Mouse (Mus musculus): ENCODE results near the gene Pgls. TPM values are rescaled to one million over a fixed set of nuclear protein-coding genes. Genes with fewer than 3 reads are reported as not detected.
A peak's percentile ranks its signal among the peaks of the same experiment; 100 is the strongest.

The Pgls gene
- polyA plus RNA-seq, 1 experiment from 2014 or later = 243 TPM

DNA sequence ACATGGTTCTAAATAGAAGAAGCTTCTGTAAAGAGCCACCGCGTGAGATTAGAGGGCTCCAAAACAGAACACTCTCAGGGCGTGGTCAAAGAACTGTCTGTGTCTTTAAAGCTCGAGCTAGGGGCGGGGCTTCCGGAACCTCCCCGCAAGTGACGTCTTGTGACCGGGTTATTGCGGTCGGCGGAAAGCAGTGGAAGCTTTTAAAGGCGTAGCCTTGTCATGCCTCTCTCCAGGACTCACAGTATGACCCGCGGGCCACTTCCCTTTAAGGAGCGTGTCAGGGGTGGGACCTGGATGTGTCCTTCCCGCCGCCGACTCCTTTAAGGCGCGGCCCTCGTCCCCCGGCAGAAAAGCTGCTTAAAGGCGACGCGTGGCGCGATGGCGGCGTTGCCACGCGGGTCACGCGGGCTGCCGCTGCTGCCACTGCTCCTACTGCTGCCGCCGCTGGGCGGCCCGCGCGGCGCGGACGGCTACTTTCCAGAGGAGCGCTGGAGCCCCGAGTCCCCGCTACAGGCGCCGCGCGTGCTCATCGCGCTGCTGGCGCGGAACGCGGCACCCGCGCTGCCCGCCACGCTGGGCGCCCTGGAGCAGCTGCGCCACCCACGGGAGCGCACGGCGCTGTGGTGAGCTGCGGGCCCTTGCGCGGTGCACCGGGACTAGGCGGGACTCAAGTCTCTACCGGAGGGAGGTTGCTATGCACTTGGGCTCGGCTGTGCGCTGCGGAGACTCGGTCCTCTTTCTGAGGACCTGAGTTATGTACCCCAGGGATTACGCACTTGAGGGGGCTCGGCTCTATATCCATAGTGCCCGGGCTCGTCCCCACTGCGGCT lies 19.1 kb downstream of the Pgls start, which contains the start of gene Colgalt1:
Gene Colgalt1 (plus strand): TSS at position 177 of the 830 bp plus-strand sequence.
- Histone ChIP-seq H3K27me3 (replicated peaks) (no peaks in the 10 kb centered on the region), H3K4me2 (replicated peaks) (peak within 1 kb of the TSS; percentile 79), H3K4me3 (replicated peaks) (peak within 1 kb of the TSS; percentile 96), H3K9me3 (no peaks in the 10 kb centered on the region), H3K36me3 (peaks cover 4% of the 10 kb centered on the region; the same call in 1 of the 2 replicates), H3K9ac (peak within 1 kb of the TSS; percentile 94), H3K4me1 (replicated peaks) (peaks cover 15% of the 10 kb centered on the region), H3K27ac (peak within 1 kb of the TSS; percentile 89)
- WGBS = under 1% methylated on average over 82 of the region's 82 CpGs
- ATAC-seq = peak; percentile 99

DNA sequence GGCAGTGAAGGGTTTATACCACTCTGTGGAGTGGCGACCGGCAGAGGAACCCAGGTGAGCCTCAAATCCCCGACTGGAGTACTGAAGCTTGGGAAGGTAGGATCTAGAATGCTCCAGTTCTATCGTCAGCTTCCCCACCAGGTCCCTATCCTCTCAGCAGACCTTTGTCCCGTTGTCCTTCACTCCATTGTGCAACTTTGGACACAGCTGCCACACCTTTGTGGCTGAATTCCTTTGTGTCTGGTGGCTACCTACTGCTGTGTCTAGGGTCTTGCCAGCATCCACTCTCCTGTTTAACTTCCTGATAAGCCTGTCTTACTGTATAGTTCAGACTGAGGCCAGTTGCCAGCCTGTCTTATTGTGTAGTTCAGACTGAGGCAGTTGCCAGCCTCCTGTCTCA lies 20.2 kb downstream of the Pgls start:
- Histone ChIP-seq H3K36me3 (peaks cover 10% of the 10 kb centered on the region), H3K27ac (0 out of 2 replicates have a peak overlapping the region, but pooled peaks have one; percentile 23), H3K4me1 (replicated peaks) (peaks cover 15% of the 10 kb centered on the region), H3K4me2 (replicated peaks) (peak overlapping the region; percentile 79), H3K9me3 (no peaks in the 10 kb centered on the region), H3K9ac (peak overlapping the region; percentile 94), H3K27me3 (replicated peaks) (no peaks in the 10 kb centered on the region), H3K4me3 (replicated peaks) (peak overlapping the region; percentile 96)
- ATAC-seq = 0 out of 2 replicates have a peak, but pooled peaks have one; percentile 3
- 47% methylated on average over 5 of the region's 5 CpGs for WGBS

DNA sequence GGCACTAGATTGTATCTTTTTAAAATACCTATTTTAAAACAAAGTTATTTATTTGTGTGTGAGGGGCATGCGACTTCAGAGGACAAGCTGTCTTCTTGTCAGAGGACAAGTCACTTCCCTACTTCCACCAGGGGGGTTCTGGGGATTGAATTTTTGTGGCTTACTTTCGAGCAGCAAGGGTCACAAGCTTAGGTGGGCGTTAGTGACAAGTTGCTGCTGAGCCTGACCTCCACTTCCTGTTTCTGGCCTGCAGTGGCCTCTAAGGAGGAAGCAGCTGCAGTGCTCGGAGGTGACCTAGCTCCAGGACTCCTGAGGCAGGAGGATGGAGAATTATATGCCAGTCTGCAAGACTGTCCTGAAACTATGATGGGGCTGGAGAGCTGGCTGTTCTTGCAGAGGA lies 21.4 kb downstream of the Pgls start:
- 57% methylated on average over 4 of the region's 4 CpGs for WGBS
- no peak overlapping the region for H3K9ac ChIP-seq
- no peak for ATAC-seq

DNA sequence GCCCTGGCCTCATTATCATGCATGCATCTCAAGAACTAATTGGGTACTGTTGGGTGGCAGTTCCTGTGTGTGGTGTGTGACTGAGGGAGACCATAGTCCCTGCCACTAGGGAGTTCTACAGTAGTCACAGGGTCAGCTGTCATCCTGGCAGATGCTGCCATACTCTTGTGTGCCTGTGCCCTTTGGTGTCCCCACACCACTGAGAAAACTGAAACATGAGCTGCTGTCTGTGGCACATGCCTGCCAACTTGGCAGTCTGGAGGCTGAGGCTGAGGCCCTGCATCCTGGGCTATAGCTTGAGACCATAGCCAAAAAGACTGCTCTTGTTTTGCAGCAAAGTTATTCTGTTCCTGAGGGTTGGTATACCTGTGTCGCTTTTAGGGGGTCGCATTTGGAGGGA lies 27.8 kb downstream of the Pgls start:
- no peak overlapping the region for H3K9ac ChIP-seq
- H3K9me3 ChIP-seq = peaks cover 6% of the 10 kb centered on the region; the same call in 1 of the 2 replicates
- ATAC-seq = no peak
- no peaks in the 10 kb centered on the region for H3K4me1 ChIP-seq (replicated peaks)
- H3K36me3 ChIP-seq = peaks cover 78% of the 10 kb centered on the region
- no peak overlapping the region for H3K4me3 ChIP-seq (replicated peaks)
- H3K4me2 ChIP-seq (replicated peaks) = no peak overlapping the region
- no peak overlapping the region for H3K27ac ChIP-seq
- WGBS = 93% methylated on average over 2 of the region's 2 CpGs
- no peaks in the 10 kb centered on the region for H3K27me3 ChIP-seq (replicated peaks)

More for the DNA sequence above, 21.4 kb downstream of the Pgls start:
- no peak overlapping the region for H3K4me2 ChIP-seq (replicated peaks)
- H3K27ac ChIP-seq = no peak overlapping the region
- no peak overlapping the region for H3K4me3 ChIP-seq (replicated peaks)
- peaks cover 15% of the 10 kb centered on the region for H3K4me1 ChIP-seq (replicated peaks)
- H3K36me3 ChIP-seq = peaks cover 23% of the 10 kb centered on the region
- no peaks in the 10 kb centered on the region for H3K9me3 ChIP-seq
- no peaks in the 10 kb centered on the region for H3K27me3 ChIP-seq (replicated peaks)

DNA sequence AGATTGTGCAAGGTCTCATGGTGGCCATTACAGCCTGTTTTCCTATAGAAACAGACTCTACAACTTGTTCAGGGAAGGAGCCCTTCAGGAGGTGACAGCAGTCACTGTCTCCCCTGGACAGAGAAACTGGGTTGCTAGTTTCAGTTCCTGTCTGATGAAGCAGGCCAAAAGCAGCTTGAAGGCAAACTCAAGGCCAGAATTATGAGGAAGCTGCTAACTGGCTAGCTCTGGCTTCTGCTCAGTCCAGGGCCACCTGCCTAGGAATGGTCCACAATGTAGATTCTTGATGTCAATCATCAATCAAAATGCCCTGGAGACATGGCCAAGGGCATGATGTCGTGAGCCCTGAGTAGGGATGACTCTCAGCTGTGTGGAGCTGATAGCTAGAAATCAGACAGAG lies 33.1 kb downstream of the Pgls start:
- Histone ChIP-seq H3K36me3 (peaks cover 50% of the 10 kb centered on the region), H3K27ac (no peak overlapping the region), H3K4me2 (replicated peaks) (no peak overlapping the region), H3K9me3 (peaks cover 6% of the 10 kb centered on the region; the same call in 1 of the 2 replicates), H3K9ac (no peak overlapping the region), H3K4me3 (replicated peaks) (no peak overlapping the region), H3K4me1 (replicated peaks) (peaks cover 29% of the 10 kb centered on the region), H3K27me3 (replicated peaks) (peaks cover 4% of the 10 kb centered on the region)
- ATAC-seq = no peak
- WGBS = 79% methylated on average over 1 of the region's 1 CpGs

DNA sequence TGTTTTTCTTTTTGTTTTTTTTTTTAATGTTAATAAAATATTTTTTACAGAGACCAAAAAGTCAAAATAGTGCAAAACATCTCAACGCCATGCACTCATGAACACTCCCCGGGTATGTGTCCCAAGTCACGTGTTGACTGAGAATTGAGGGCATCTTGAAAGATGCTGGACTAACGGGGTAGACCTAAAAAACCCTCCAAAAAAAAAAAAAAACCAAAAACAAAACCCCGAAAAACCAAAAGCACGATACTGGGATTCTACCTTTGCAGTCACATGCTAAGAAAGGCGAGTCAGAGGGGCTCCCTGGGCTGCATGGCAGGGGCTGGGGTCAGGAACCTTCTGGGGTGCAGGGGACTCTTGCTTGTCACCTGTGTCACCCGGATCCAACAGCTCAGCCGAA lies 34.8 kb downstream of the Pgls start:
- Histone ChIP-seq H3K4me3 (replicated peaks) (no peak overlapping the region), H3K36me3 (peaks cover 37% of the 10 kb centered on the region), H3K27me3 (replicated peaks) (peaks cover 8% of the 10 kb centered on the region), H3K4me1 (replicated peaks) (peaks cover 32% of the 10 kb centered on the region), H3K27ac (no peak overlapping the region), H3K9me3 (peaks cover 6% of the 10 kb centered on the region; the same call in 1 of the 2 replicates), H3K9ac (no peak overlapping the region), H3K4me2 (replicated peaks) (no peak overlapping the region)
- no peak for ATAC-seq
- 88% methylated on average over 9 of the region's 9 CpGs for WGBS

DNA sequence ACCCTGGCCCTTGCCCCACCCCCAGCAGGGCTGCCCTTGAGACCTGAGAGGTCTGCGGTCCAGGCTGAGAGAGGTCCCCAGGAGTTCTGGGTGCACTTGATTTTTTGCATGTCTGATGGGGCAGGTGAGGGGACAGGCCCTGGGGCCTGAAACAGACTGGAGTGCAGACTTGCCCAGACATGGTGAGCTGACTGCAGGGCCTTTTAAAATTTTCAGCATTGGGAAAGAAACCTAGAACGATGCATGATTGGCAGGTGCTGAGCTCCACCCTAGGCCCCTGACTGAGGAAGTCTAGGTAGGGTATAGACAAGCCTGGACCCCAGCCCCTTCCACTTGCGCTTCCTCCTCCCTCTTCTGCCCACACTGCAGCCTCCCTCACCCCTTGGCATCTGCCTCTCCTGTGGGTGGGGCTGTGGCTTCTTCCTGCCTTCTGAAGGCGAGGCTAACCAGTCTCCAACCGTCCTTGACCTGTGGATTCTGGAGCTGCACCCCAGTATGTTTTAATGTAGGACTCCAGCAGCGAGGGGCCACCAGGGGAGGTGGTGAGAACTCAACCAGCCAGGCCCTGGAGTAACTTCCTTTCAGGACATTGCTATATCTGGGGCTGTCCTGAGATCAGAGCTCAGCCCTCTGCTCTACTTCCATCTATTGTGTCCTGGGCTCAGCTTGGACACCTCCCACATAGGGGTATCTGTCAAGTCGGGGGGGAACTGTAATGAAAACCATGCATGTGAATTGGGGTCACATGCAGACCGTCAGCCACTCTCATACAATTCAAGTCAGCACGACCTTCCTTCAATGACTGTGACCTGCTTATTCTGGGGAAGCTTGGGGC lies 35.5 kb downstream of the Pgls start:
- no peak overlapping the region for H3K4me2 ChIP-seq (replicated peaks)
- H3K27ac ChIP-seq = peak overlapping the region; percentile 19; the same call in 1 of the 2 replicates
- H3K36me3 ChIP-seq = peaks cover 29% of the 10 kb centered on the region
- WGBS = 41% methylated on average over 9 of the region's 9 CpGs
- peaks cover 32% of the 10 kb centered on the region for H3K4me1 ChIP-seq (replicated peaks)
- H3K9me3 ChIP-seq = peaks cover 6% of the 10 kb centered on the region; the same call in 1 of the 2 replicates
- no peak overlapping the region for H3K4me3 ChIP-seq (replicated peaks)
- ATAC-seq = no peak
- H3K9ac ChIP-seq = no peak overlapping the region
- peaks cover 8% of the 10 kb centered on the region for H3K27me3 ChIP-seq (replicated peaks)

DNA sequence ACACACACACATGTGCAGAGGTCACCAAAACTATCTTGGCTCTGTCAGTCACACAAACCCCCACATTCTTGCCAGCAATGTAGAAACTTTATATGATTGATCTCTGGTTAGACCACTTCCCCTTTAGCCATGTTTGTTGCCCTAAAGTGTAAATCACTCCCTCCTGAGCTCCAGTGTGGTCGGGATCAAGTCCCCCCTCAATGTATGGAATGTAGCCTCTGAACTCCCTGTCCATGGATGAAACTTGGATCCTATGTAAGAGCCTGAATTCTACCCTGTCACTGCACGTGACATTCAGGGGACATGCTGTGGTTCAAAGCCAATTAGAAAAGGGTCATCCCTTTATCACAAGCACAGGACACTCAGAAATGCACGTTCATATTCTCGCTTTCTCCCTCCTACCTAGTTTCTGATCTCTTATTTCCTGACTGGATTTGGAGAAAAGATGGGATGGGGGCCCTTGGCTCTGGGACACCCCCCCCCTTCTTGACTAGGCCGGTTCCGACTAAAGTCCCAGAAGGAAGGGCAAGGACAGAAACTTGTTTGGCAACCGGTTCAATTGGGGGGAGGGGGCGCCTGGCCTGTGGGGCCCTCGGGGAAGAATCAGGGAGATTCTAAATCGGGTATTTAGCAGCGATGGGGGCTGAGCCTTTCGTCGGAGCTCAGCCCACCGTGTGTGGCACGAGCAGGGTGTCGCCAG lies 36.6 kb downstream of the Pgls start:
- peak overlapping the region; percentile 56 for H3K4me3 ChIP-seq (replicated peaks)
- peak overlapping the region; percentile 93 for H3K4me2 ChIP-seq (replicated peaks)
- H3K9ac ChIP-seq = peak overlapping the region; percentile 60
- H3K27ac ChIP-seq = peak overlapping the region; percentile 56
- no peaks in the 10 kb centered on the region for H3K9me3 ChIP-seq
- peaks cover 19% of the 10 kb centered on the region for H3K36me3 ChIP-seq
- H3K27me3 ChIP-seq (replicated peaks) = peaks cover 8% of the 10 kb centered on the region
- 5% methylated on average over 16 of the region's 16 CpGs for WGBS
- H3K4me1 ChIP-seq (replicated peaks) = peaks cover 35% of the 10 kb centered on the region
- peak; percentile 0; the same call in 1 of the 2 replicates for ATAC-seq

DNA sequence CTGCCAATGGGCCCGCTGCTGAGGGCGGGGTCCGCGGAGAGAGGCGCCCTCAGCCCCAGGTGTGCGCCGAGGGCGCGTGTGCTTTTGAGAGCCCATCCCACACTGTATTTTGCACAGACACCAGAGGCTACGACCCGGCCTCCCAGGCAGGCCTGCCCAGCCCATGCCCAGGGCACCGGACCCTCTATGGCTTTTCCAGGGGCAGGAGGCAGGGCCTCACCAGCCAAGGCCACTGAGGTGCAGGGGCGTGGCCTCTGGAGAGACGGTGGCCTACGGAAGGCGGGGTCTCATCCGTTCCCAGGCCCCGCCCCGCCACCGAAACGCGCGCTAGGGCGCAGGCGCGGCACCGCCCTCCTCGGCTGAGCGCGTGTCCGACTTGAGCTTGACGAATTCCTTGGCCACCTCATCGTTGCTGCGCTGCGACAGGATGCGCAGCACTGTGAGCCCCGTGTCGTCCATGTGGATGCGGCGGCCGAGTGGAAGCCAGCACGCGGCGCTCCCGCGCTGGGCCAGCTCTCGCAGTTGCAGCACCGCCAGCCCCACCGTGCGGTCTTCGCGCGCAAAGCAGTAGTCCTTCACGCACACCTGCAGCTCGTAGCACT lies 37.2 kb downstream of the Pgls start:
- peak overlapping the region; percentile 93 for H3K4me2 ChIP-seq (replicated peaks)
- H3K27me3 ChIP-seq (replicated peaks) = peaks cover 8% of the 10 kb centered on the region
- H3K4me1 ChIP-seq (replicated peaks) = peaks cover 41% of the 10 kb centered on the region
- H3K27ac ChIP-seq = peak overlapping the region; percentile 56
- H3K36me3 ChIP-seq = peaks cover 12% of the 10 kb centered on the region; the same call in 1 of the 2 replicates
- under 1% methylated on average over 55 of the region's 55 CpGs for WGBS
- peak overlapping the region; percentile 56 for H3K4me3 ChIP-seq (replicated peaks)
- peak; percentile 87 for ATAC-seq
- peak overlapping the region; percentile 60 for H3K9ac ChIP-seq
- no peaks in the 10 kb centered on the region for H3K9me3 ChIP-seq

DNA sequence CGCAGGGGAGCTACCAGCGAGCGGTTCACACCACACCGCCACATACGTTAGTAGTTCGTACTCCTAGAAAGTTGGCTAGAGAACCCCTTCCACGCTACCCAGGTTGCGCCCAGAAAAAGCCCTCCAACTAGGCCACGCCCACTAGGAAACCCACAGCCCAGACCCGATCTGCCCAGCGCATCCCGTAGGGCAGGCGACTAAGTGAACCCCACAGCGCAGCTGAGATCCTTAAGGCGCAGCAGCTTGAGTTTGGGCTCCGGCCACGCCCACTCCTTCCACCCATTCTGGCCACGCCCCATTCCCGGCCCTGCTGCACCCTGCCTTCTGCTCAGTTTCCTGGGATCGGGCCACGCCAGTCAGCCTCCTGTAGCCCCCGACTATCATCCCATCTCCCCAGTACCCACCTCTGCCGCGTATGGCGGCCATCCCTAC lies 37.8 kb downstream of the Pgls start:
- peak overlapping the region; percentile 56 for H3K4me3 ChIP-seq (replicated peaks)
- 3% methylated on average over 25 of the region's 25 CpGs for WGBS
- peak overlapping the region; percentile 45 for H3K9ac ChIP-seq
- peak overlapping the region; percentile 38; the same call in 1 of the 2 replicates for H3K27ac ChIP-seq
- H3K4me1 ChIP-seq (replicated peaks) = peaks cover 47% of the 10 kb centered on the region
- H3K27me3 ChIP-seq (replicated peaks) = peaks cover 8% of the 10 kb centered on the region
- peak; percentile 44 for ATAC-seq
- peaks cover 8% of the 10 kb centered on the region; the same call in 1 of the 2 replicates for H3K36me3 ChIP-seq
- peak overlapping the region; percentile 93 for H3K4me2 ChIP-seq (replicated peaks)
- no peaks in the 10 kb centered on the region for H3K9me3 ChIP-seq

DNA sequence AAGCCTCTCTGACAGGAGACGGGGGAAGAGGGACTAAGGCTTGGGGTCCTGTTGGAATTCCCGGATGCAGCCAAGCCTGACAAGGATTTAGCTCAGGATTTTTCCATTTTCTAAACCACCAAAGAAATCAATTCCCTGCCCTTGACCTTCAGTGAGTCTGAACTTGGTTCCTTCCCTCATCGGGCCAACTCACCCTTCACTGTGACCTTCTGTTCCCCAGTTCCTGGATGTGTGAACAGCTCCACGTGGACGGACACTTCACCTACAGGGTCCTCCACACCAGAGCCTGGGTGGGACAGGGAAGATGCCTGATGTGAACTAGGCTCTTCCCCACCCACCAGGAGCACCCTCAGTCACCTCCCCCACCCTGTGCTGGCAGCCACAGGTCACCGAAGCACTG lies 38.8 kb downstream of the Pgls start:
- no peak overlapping the region for H3K4me2 ChIP-seq (replicated peaks)
- 0 out of 2 replicates have a peak, but pooled peaks cover under 1% of the 10 kb centered on the region for H3K36me3 ChIP-seq
- no peak overlapping the region for H3K27ac ChIP-seq
- H3K4me3 ChIP-seq (replicated peaks) = no peak overlapping the region
- 85% methylated on average over 6 of the region's 6 CpGs for WGBS
- H3K9ac ChIP-seq = no peak overlapping the region
- peaks cover 47% of the 10 kb centered on the region for H3K4me1 ChIP-seq (replicated peaks)
- no peak for ATAC-seq
- peaks cover 8% of the 10 kb centered on the region for H3K27me3 ChIP-seq (replicated peaks)
- H3K9me3 ChIP-seq = no peaks in the 10 kb centered on the region
